Mouse (Mus musculus) midbrain, embryonic 16.5 days (tissue): ENCODE measurements around the gene Fbxo46. TPM values are rescaled to one million over a fixed set of nuclear protein-coding genes. Genes with fewer than 3 reads are reported as not detected.

ENCODE experiments used
- ATAC-seq: fragments of 200-750 bp; cut with Nextera tagmentation; 2 replicates; pipeline ENCODE4 v1.8.0; 2017; ENCODE audit warnings: moderate TSS enrichment
- H3K27ac ChIP-seq: fragments of 300-500 bp; sonication (generic); 2 replicates; pipeline ENCODE4 v1.5.1; 2014; ENCODE audit warnings: mild to moderate bottlenecking, low read length, mixed read lengths
- H3K27me3 ChIP-seq: fragments of 300-500 bp; sonication (generic); 2 replicates; pipeline ENCODE4 v1.6.1; 2014; ENCODE audit warnings: low read depth, low read length, mixed read lengths; ENCODE audit not compliant: control insufficient read depth, insufficient read depth
- H3K36me3 ChIP-seq: fragments of 300-500 bp; sonication (generic); 2 replicates; pipeline ENCODE4 v1.6.1; 2014; ENCODE audit warnings: mild to moderate bottlenecking, low read length, moderate library complexity, mixed read lengths; ENCODE audit not compliant: control insufficient read depth, insufficient read depth
- H3K4me1 ChIP-seq: fragments of 300-500 bp; sonication (generic); 2 replicates; pipeline ENCODE4 v1.6.1; 2014; ENCODE audit warnings: mild to moderate bottlenecking, low read length, mixed read lengths; ENCODE audit not compliant: control insufficient read depth, insufficient read depth
- H3K4me2 ChIP-seq: fragments of 300-500 bp; sonication (generic); 2 replicates; pipeline ENCODE4 v1.6.1; 2014; ENCODE audit warnings: mild to moderate bottlenecking, low read length, mixed read lengths
- H3K4me3 ChIP-seq: fragments of 300-500 bp; sonication (generic); 2 replicates; pipeline ENCODE4 v1.5.1; 2014; ENCODE audit warnings: low read depth, mild to moderate bottlenecking, low read length, moderate library complexity, mixed read lengths
- H3K9ac ChIP-seq: fragments of 300-500 bp; sonication (generic); 2 replicates; pipeline ENCODE4 v1.6.1; 2014; ENCODE audit warnings: low read depth, low read length, mixed read lengths
- H3K9me3 ChIP-seq: fragments of 300-500 bp; sonication (generic); replicated peaks from 2 replicates; pipeline ENCODE4 v1.6.1; 2014; ENCODE audit warnings: mild to moderate bottlenecking, low read length, mixed read lengths; ENCODE audit not compliant: control insufficient read depth, poor library complexity, severe bottlenecking
- WGBS: fragments of 180-500 bp; shearing (Covaris S2); extraction: QIAGEN DNeasy Blood & Tissue Kit; methylation state at CpG from one replicate; pipeline ENCODE4 v1.1.7; 2014; 5-methylcytosine and 5-hydroxymethylcytosine counted together
- polyA plus RNA-seq: library from polyadenylated mRNA; unstranded; fragments of >200 nt; fragmentation: Nextera tagmentation; extraction: Ambion mirVana; gene quantifications from 2 replicates; pipeline ENCODE4 v1.2.1, GENCODE M21; 2015

The Fbxo46 gene
- polyA plus RNA-seq, 1 experiment from 2014 or later: 18.2 TPM

GRCm38 (mm10) chr7:19164189-19164588 is 44.5 kb downstream of the Fbxo46 start:
- 3% methylated on average over 6 of the region's 6 CpGs for WGBS
- H3K9me3 ChIP-seq: no peaks in the 10 kb centered on the region
- ATAC-seq: no peak
- H3K27me3 ChIP-seq: peaks cover 13% of the 10 kb centered on the region
- no peak overlapping the region for H3K4me3 ChIP-seq
- no peak overlapping the region for H3K27ac ChIP-seq
- H3K9ac ChIP-seq: no peak overlapping the region
- no peaks in the 10 kb centered on the region for H3K36me3 ChIP-seq
- peaks cover 17% of the 10 kb centered on the region for H3K4me1 ChIP-seq
- no peak overlapping the region for H3K4me2 ChIP-seq

GRCm38 (mm10) chr7:19164978-19165377 is 45.3 kb downstream of the Fbxo46 start:
- Histone ChIP-seq H3K9me3 (no peaks in the 10 kb centered on the region), H3K4me1 (peaks cover 13% of the 10 kb centered on the region), H3K9ac (no peak overlapping the region), H3K4me3 (no peak overlapping the region), H3K4me2 (peak overlapping the region; percentile 33), H3K36me3 (no peaks in the 10 kb centered on the region), H3K27me3 (peaks cover 8% of the 10 kb centered on the region), H3K27ac (no peak overlapping the region)
- no peak for ATAC-seq
- whole genome bisulfite sequencing: 4% methylated on average over 13 of the region's 13 CpGs

GRCm38 (mm10) chr7:19165656-19166423 is 46.2 kb downstream of the Fbxo46 start, which contains the start of gene Gipr:
Gene Gipr, minus strand, starts transcription at chr7:19166127.
- H3K9me3 ChIP-seq: no peaks in the 10 kb centered on the region
- no peak for ATAC-seq
- peaks cover 10% of the 10 kb centered on the region for H3K4me1 ChIP-seq
- H3K27ac ChIP-seq: no peak within 1 kb of the TSS
- H3K36me3 ChIP-seq: no peaks in the 10 kb centered on the region
- peak within 1 kb of the TSS; percentile 33 for H3K4me2 ChIP-seq
- H3K27me3 ChIP-seq: peaks cover 8% of the 10 kb centered on the region
- no peak within 1 kb of the TSS for H3K9ac ChIP-seq
- WGBS: 14% methylated on average over 12 of the region's 14 CpGs
- no peak within 1 kb of the TSS for H3K4me3 ChIP-seq

GRCm38 (mm10) chr7:19166990-19167389 is 47.3 kb downstream of the Fbxo46 start:
- Histone ChIP-seq H3K4me1 (peaks cover 15% of the 10 kb centered on the region), H3K4me3 (no peak overlapping the region), H3K9ac (no peak overlapping the region), H3K27ac (no peak overlapping the region), H3K36me3 (no peaks in the 10 kb centered on the region), H3K27me3 (peaks cover 8% of the 10 kb centered on the region), H3K9me3 (no peaks in the 10 kb centered on the region), H3K4me2 (no peak overlapping the region)
- no peak for ATAC-seq
- WGBS: 90% methylated on average over 3 of the region's 3 CpGs

GRCm38 (mm10) chr7:19169506-19169905 is 49.8 kb downstream of the Fbxo46 start:
- Histone ChIP-seq H3K9me3 (no peaks in the 10 kb centered on the region), H3K36me3 (no peaks in the 10 kb centered on the region), H3K4me3 (no peak overlapping the region), H3K27me3 (peaks cover 3% of the 10 kb centered on the region; the same call in 1 of the 2 replicates), H3K4me1 (peaks cover 23% of the 10 kb centered on the region), H3K9ac (no peak overlapping the region), H3K27ac (peak overlapping the region; percentile 2; the same call in 1 of the 2 replicates), H3K4me2 (no peak overlapping the region)
- WGBS: 53% methylated on average over 10 of the region's 10 CpGs
- no peak for ATAC-seq

GRCm38 (mm10) chr7:19170142-19170541 is 50.5 kb downstream of the Fbxo46 start:
- no peak overlapping the region for H3K4me3 ChIP-seq
- 48% methylated on average over 8 of the region's 8 CpGs for WGBS
- H3K27me3 ChIP-seq: 0 out of 2 replicates have a peak, but pooled peaks cover 2% of the 10 kb centered on the region
- no peak overlapping the region for H3K4me2 ChIP-seq
- no peaks in the 10 kb centered on the region for H3K36me3 ChIP-seq
- 0 out of 2 replicates have a peak overlapping the region, but pooled peaks have one; percentile 2 for H3K27ac ChIP-seq
- no peaks in the 10 kb centered on the region for H3K9me3 ChIP-seq
- no peak overlapping the region for H3K9ac ChIP-seq
- ATAC-seq: peak; percentile 26; the same call in 1 of the 2 replicates
- H3K4me1 ChIP-seq: peaks cover 19% of the 10 kb centered on the region

- H3K4me3 ChIP-seq: no peak overlapping the region
- no peak for ATAC-seq
- H3K27ac ChIP-seq: peak overlapping the region; percentile 22; the same call in 1 of the 2 replicates
- no peaks in the 10 kb centered on the region for H3K36me3 ChIP-seq
- H3K9ac ChIP-seq: peak overlapping the region; percentile 27; the same call in 1 of the 2 replicates
- H3K27me3 ChIP-seq: 0 out of 2 replicates have a peak, but pooled peaks cover 2% of the 10 kb centered on the region
- H3K4me1 ChIP-seq: peaks cover 15% of the 10 kb centered on the region
- H3K9me3 ChIP-seq: no peaks in the 10 kb centered on the region
- no peak overlapping the region for H3K4me2 ChIP-seq
- WGBS: 40% methylated on average over 8 of the region's 8 CpGs
These were observed 52.2 kb downstream of the Fbxo46 start for GRCm38 (mm10) chr7:19171831-19172230.

- Histone ChIP-seq H3K9ac (peak overlapping the region; percentile 46; the same call in 1 of the 2 replicates), H3K4me3 (peak overlapping the region; percentile 23), H3K27ac (0 out of 2 replicates have a peak overlapping the region, but pooled peaks have one; percentile 15), H3K4me1 (peaks cover 25% of the 10 kb centered on the region), H3K36me3 (no peaks in the 10 kb centered on the region), H3K27me3 (0 out of 2 replicates have a peak, but pooled peaks cover 2% of the 10 kb centered on the region), H3K9me3 (no peaks in the 10 kb centered on the region), H3K4me2 (peak overlapping the region; percentile 52)
- WGBS: 3% methylated on average over 17 of the region's 17 CpGs
- no peak for ATAC-seq
These were observed 53.2 kb downstream of the Fbxo46 start for GRCm38 (mm10) chr7:19172874-19173273.
